Mouse (Mus musculus): ENCODE measurements around the gene Tbc1d4. TPM values are rescaled to one million over a fixed set of nuclear protein-coding genes. Genes with fewer than 3 reads are reported as not detected.

The Tbc1d4 gene
- polyA plus RNA-seq, 1 experiment = 18.4 TPM

- H3K4me3 ChIP-seq (ENCODE audit: insufficient read depth, low read length) = no peak overlapping the region
- H3K4me1 ChIP-seq (ENCODE audit: control insufficient read depth, insufficient read depth, low read length) = peaks cover 19% of the 10 kb centered on the region
- H3K27ac ChIP-seq (ENCODE audit: insufficient read depth, low read depth, low read length) = no peak overlapping the region
- no peak for TF ChIP-seq POLR2A (IDR thresholded peaks at IDR 0.05; ENCODE audit: borderline replicate concordance, low read depth, low read length)
- no peak for TF ChIP-seq CTCF (IDR thresholded peaks at IDR 0.05; ENCODE audit: low read depth, low read length)
Measured at GRCm38 (mm10) chr14:101507146-101507545, 101.8 kb downstream of the Tbc1d4 start.

GRCm38 (mm10) chr14:101505805-101506204 lies 103.2 kb downstream of the Tbc1d4 start:
- no peak overlapping the region for H3K27ac ChIP-seq (ENCODE audit: insufficient read depth, low read depth, low read length)
- H3K4me1 ChIP-seq (ENCODE audit: control insufficient read depth, insufficient read depth, low read length) = peaks cover 15% of the 10 kb centered on the region
- no peak for TF ChIP-seq POLR2A (IDR thresholded peaks at IDR 0.05; ENCODE audit: borderline replicate concordance, low read depth, low read length)
- no peak for TF ChIP-seq CTCF (IDR thresholded peaks at IDR 0.05; ENCODE audit: low read depth, low read length)
- no peak overlapping the region for H3K4me3 ChIP-seq (ENCODE audit: insufficient read depth, low read length)

- no peak overlapping the region for H3K27ac ChIP-seq (ENCODE audit: insufficient read depth, low read depth, low read length)
- H3K4me1 ChIP-seq (ENCODE audit: control insufficient read depth, insufficient read depth, low read length) = peaks cover 10% of the 10 kb centered on the region
- TF ChIP-seq CTCF (IDR thresholded peaks at IDR 0.05; ENCODE audit: low read depth, low read length) = no peak
- no peak for TF ChIP-seq POLR2A (IDR thresholded peaks at IDR 0.05; ENCODE audit: borderline replicate concordance, low read depth, low read length)
- H3K4me3 ChIP-seq (ENCODE audit: insufficient read depth, low read length) = no peak overlapping the region
Measured at GRCm38 (mm10) chr14:101504473-101505200, 104.4 kb downstream of the Tbc1d4 start.

GRCm38 (mm10) chr14:101503168-101503961 lies 105.6 kb downstream of the Tbc1d4 start:
- Histone ChIP-seq H3K27ac (ENCODE audit: insufficient read depth, low read depth, low read length) (peak overlapping the region; percentile 89), H3K4me3 (ENCODE audit: insufficient read depth, low read length) (no peak overlapping the region), H3K4me1 (ENCODE audit: control insufficient read depth, insufficient read depth, low read length) (peaks cover 10% of the 10 kb centered on the region)
- no peak for TF ChIP-seq CTCF (IDR thresholded peaks at IDR 0.05; ENCODE audit: low read depth, low read length)
- TF ChIP-seq POLR2A (IDR thresholded peaks at IDR 0.05; ENCODE audit: borderline replicate concordance, low read depth, low read length) = no peak

- no peak for TF ChIP-seq POLR2A (IDR thresholded peaks at IDR 0.05; ENCODE audit: borderline replicate concordance, low read depth, low read length)
- no peak for TF ChIP-seq CTCF (IDR thresholded peaks at IDR 0.05; ENCODE audit: low read depth, low read length)
- no peak overlapping the region for H3K27ac ChIP-seq (ENCODE audit: insufficient read depth, low read depth, low read length)
- H3K4me3 ChIP-seq (ENCODE audit: insufficient read depth, low read length) = no peak overlapping the region
- peaks cover 10% of the 10 kb centered on the region for H3K4me1 ChIP-seq (ENCODE audit: control insufficient read depth, insufficient read depth, low read length)
Measured at GRCm38 (mm10) chr14:101501868-101502267, 107.1 kb downstream of the Tbc1d4 start.

GRCm38 (mm10) chr14:101501452-101501851 lies 107.5 kb downstream of the Tbc1d4 start:
- Histone ChIP-seq H3K4me1 (ENCODE audit: control insufficient read depth, insufficient read depth, low read length) (peaks cover 10% of the 10 kb centered on the region), H3K27ac (ENCODE audit: insufficient read depth, low read depth, low read length) (no peak overlapping the region), H3K4me3 (ENCODE audit: insufficient read depth, low read length) (no peak overlapping the region)
- TF ChIP-seq CTCF (IDR thresholded peaks at IDR 0.05; ENCODE audit: low read depth, low read length) (no peak), POLR2A (IDR thresholded peaks at IDR 0.05; ENCODE audit: borderline replicate concordance, low read depth, low read length) (no peak)

- no peak overlapping the region for H3K27ac ChIP-seq (ENCODE audit: insufficient read depth, low read depth, low read length)
- no peak overlapping the region for H3K4me3 ChIP-seq (ENCODE audit: insufficient read depth, low read length)
- H3K4me1 ChIP-seq (ENCODE audit: control insufficient read depth, insufficient read depth, low read length) = peaks cover 10% of the 10 kb centered on the region
- TF ChIP-seq CTCF (IDR thresholded peaks at IDR 0.05; ENCODE audit: low read depth, low read length) = no peak
- no peak for TF ChIP-seq POLR2A (IDR thresholded peaks at IDR 0.05; ENCODE audit: borderline replicate concordance, low read depth, low read length)
Measured at GRCm38 (mm10) chr14:101500826-101501225, 108.2 kb downstream of the Tbc1d4 start.

- Histone ChIP-seq H3K4me1 (ENCODE audit: control insufficient read depth, insufficient read depth, low read length) (peaks cover 10% of the 10 kb centered on the region), H3K4me3 (ENCODE audit: insufficient read depth, low read length) (no peak overlapping the region), H3K27ac (ENCODE audit: insufficient read depth, low read depth, low read length) (no peak overlapping the region)
- TF ChIP-seq CTCF (IDR thresholded peaks at IDR 0.05; ENCODE audit: low read depth, low read length) (no peak), POLR2A (IDR thresholded peaks at IDR 0.05; ENCODE audit: borderline replicate concordance, low read depth, low read length) (no peak)
Measured at GRCm38 (mm10) chr14:101499838-101500237, 109.2 kb downstream of the Tbc1d4 start.

- TF ChIP-seq CTCF (IDR thresholded peaks at IDR 0.05; ENCODE audit: low read depth, low read length) (no peak), POLR2A (IDR thresholded peaks at IDR 0.05; ENCODE audit: borderline replicate concordance, low read depth, low read length) (no peak)
- Histone ChIP-seq H3K4me1 (ENCODE audit: control insufficient read depth, insufficient read depth, low read length) (no peaks in the 10 kb centered on the region), H3K27ac (ENCODE audit: insufficient read depth, low read depth, low read length) (no peak overlapping the region), H3K4me3 (ENCODE audit: insufficient read depth, low read length) (no peak overlapping the region)
Measured at GRCm38 (mm10) chr14:101488264-101488810, 120.7 kb downstream of the Tbc1d4 start.

GRCm38 (mm10) chr14:101486550-101486949 lies 122.4 kb downstream of the Tbc1d4 start:
- H3K27ac ChIP-seq (ENCODE audit: insufficient read depth, low read depth, low read length) = no peak overlapping the region
- no peak overlapping the region for H3K4me3 ChIP-seq (ENCODE audit: insufficient read depth, low read length)
- H3K4me1 ChIP-seq (ENCODE audit: control insufficient read depth, insufficient read depth, low read length) = no peaks in the 10 kb centered on the region
- no peak for TF ChIP-seq CTCF (IDR thresholded peaks at IDR 0.05; ENCODE audit: low read depth, low read length)
- TF ChIP-seq POLR2A (IDR thresholded peaks at IDR 0.05; ENCODE audit: borderline replicate concordance, low read depth, low read length) = no peak

Data from bone marrow macrophage, adult 2 months (primary cell).